Mouse (Mus musculus): ENCODE data around the gene Apba1. TPM values are rescaled to one million over a fixed set of nuclear protein-coding genes. Genes with fewer than 3 reads are reported as not detected.

Gene Apba1
- total RNA-seq, 2 experiments from 2014 or later, result 1.7 to 2.3 TPM

DNA sequence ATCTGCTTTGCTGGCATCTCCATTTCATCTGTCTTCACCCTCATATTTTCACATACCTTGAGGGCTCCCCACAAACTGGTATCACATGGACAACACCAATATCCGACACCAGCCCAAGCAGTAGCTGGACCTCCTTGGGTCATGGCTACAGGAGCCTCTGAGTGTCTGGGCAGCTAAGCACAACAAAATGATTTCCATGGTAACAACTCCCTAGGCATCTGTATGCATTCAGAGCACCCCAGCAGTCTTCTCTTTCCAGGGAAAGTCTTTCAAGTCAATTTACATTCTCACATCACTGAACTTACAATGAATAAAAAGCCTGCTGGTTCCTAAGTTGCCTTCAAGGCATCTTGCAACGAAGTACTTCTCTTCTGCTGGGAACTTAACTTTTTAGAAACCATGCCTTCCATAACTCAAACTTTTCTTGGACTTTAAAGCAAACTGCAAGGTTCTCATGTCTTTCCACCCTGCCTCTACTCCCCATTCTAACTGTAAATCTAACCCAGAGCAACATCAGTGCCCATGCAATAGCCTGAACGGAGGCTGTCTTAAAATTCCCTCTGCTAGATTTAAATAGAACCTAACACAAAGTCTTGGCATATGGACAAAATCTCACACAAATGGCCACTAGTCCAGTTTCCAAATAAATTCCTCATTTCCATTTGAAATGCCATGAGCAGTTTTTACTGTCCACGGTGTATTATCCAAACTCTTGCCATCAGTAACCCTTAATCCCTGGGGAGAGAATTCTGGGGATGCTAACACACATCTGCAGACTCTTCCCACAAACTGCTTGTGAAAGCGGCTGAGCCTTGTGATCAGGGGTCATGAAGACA lies 160.9 kb downstream of the Apba1 start:
- no peak for ATAC-seq (replicated peaks; ENCODE audit: low FRiP score, poor library complexity, severe bottlenecking)

GRCm38 (mm10) chr19:23920220-23920544 lies 161.5 kb downstream of the Apba1 start:
- ATAC-seq (replicated peaks; ENCODE audit: low FRiP score, poor library complexity, severe bottlenecking), result no peak

DNA sequence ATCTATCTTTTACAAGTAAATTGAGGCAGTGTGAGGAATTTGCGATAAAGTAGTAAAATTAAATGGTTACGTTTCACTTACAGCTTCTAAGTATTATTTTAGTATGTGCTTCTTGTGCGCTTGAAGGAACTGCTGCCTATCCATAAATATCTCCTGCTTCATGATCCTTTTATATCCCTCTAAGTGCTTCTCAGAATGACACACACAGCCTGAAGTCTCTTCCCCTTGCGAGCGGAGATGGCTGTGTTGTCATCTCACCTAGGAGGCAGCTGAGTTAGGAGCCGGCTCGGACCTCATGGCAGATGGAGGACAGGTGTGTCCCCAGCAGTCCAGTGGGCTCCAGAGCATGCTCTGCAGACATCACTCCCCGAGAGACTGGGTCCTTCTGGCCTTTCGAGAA lies 163.9 kb downstream of the Apba1 start:
- ATAC-seq (replicated peaks; ENCODE audit: low FRiP score, poor library complexity, severe bottlenecking), result no peak

- ATAC-seq (replicated peaks; ENCODE audit: low FRiP score, poor library complexity, severe bottlenecking), result no peak
Observed at GRCm38 (mm10) chr19:23924057-23924456, 165.4 kb downstream of the Apba1 start.

GRCm38 (mm10) chr19:23924791-23925190 lies 166.1 kb downstream of the Apba1 start:
- no peak for ATAC-seq (replicated peaks; ENCODE audit: low FRiP score, poor library complexity, severe bottlenecking)

DNA sequence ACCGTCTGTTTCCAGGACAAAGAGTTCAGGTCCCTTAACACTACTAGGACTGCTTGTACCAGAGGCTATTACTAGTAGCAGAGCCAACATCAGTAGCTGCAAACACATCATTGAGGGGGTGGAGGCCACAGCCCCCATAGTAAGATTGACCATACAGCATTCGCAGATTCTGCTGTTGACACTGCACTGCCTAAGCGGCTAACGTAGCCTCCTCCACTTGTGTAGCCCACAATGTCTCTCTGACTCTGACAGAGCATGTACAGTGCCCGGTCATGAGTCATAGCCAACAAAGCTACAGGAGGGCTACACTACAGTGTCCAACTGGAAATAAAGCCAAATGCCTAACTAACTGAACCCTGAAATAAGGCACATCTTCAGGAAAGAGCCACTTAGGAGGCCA lies 166.9 kb downstream of the Apba1 start:
- no peak for ATAC-seq (replicated peaks; ENCODE audit: low FRiP score, poor library complexity, severe bottlenecking)

DNA sequence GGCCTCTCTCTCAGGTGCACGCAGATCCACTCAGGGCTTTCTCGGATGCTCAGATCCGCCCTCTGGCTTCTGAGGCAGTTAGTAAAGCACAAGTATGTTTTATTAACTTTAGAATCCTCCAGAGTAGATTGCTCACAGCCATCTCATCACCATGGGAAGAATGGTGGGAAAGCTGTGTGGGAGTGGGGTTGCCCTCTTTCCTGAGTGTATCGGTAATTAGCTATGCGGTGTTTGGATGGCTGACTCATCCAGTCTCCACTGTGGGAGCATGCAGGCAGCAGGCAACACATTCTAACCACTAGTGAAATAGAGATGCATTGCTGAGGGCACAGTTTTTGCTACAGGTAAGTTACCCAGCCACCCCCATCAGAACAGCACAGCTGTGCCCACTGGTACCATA lies 172.1 kb downstream of the Apba1 start:
- ATAC-seq (replicated peaks; ENCODE audit: low FRiP score, poor library complexity, severe bottlenecking), result no peak

GRCm38 (mm10) chr19:23941422-23941949 lies 182.8 kb downstream of the Apba1 start:
- ATAC-seq (replicated peaks; ENCODE audit: low FRiP score, poor library complexity, severe bottlenecking), result no peak

- ATAC-seq (replicated peaks; ENCODE audit: low FRiP score, poor library complexity, severe bottlenecking), result no peak
Observed at GRCm38 (mm10) chr19:23942886-23943285, 184.2 kb downstream of the Apba1 start.

DNA sequence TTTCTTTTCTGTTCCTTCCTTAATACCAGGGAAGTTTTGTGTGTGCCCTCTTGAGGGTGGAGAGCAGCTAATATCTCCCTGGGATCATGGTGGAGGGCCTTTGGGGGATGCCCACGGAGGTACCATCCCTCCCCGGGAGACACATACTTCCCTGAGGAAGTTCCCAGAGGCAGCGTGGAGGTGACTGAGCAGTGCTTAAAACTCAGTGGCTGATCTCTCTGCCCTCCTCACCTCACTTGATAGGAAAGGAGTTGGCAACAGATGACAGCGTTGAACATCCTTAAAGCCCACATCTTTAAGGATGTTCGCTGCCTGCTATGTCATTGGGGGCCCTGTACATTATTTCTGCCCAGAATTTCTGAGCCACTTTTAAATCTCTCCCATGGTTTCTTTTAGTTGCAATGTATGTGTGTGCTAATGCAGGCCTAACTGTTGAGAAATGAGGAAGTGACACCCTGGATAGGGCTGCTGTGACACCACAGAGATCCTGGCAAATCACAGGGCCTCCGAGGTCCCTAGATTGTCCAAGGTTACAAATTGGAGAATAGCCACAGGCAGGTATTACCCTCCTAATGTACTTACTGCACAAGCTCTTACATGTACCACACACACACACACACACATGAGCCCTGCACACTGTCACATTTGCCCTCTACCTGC lies 187.5 kb downstream of the Apba1 start:
- no peak for ATAC-seq (replicated peaks; ENCODE audit: low FRiP score, poor library complexity, severe bottlenecking)

- ATAC-seq (replicated peaks; ENCODE audit: low FRiP score, poor library complexity, severe bottlenecking), result no peak
Observed at GRCm38 (mm10) chr19:23946751-23947150, 188.1 kb downstream of the Apba1 start.

- ATAC-seq (replicated peaks; ENCODE audit: low FRiP score, poor library complexity, severe bottlenecking), result no peak
Observed at GRCm38 (mm10) chr19:23947871-23948270, 189.2 kb downstream of the Apba1 start.

- ATAC-seq (replicated peaks; ENCODE audit: low FRiP score, poor library complexity, severe bottlenecking), result no peak
Observed at GRCm38 (mm10) chr19:23948301-23949000, 189.8 kb downstream of the Apba1 start.

DNA sequence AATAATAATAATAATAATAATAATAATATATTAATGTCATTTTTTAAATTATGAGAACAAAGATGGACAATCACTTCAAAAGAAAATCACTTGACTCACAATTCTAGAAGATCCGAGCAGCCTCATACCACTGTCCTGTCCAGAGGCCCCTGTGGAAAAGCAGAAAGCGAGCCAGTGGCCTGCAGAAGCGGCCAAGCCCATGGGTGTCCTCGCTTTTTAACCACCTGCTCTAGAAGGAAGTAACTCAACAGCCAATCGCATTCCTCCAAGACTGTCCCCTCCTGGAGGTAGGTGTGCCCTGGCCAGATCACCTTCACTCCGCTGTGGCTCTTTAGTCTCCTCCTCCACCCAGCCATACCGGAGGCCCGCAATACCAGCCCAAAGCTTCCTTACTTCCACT lies 196.8 kb downstream of the Apba1 start:
- no peak for ATAC-seq (replicated peaks; ENCODE audit: low FRiP score, poor library complexity, severe bottlenecking)

GRCm38 (mm10) chr19:23956299-23956975 lies 197.8 kb downstream of the Apba1 start:
- ATAC-seq (replicated peaks; ENCODE audit: low FRiP score, poor library complexity, severe bottlenecking), result no peak

- ATAC-seq (replicated peaks; ENCODE audit: low FRiP score, poor library complexity, severe bottlenecking), result no peak
Observed at GRCm38 (mm10) chr19:23957563-23957962, 198.9 kb downstream of the Apba1 start.

- no peak for ATAC-seq (replicated peaks; ENCODE audit: low FRiP score, poor library complexity, severe bottlenecking)
Observed at GRCm38 (mm10) chr19:23958925-23959324, 200.2 kb downstream of the Apba1 start.

DNA sequence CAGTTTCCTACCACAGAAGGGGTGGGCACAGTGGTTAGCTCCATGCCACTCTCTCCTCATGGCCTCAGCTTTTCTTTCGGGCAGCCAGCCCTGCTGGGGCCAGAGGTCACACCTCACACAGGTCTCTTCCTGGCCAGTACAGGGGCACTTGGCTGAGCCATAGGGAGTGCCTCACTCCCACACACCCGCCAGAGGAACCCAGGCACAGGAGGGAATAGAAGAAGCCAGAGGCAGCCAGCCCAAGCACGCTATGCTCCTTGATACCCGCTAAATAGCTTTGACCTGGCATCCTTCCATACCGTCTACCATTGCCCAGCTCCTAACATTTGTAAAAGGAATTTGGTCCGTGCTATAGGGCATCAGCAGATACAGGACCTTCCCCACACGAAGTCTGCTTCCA lies 201.2 kb downstream of the Apba1 start:
- no peak for ATAC-seq (replicated peaks; ENCODE audit: low FRiP score, poor library complexity, severe bottlenecking)

DNA sequence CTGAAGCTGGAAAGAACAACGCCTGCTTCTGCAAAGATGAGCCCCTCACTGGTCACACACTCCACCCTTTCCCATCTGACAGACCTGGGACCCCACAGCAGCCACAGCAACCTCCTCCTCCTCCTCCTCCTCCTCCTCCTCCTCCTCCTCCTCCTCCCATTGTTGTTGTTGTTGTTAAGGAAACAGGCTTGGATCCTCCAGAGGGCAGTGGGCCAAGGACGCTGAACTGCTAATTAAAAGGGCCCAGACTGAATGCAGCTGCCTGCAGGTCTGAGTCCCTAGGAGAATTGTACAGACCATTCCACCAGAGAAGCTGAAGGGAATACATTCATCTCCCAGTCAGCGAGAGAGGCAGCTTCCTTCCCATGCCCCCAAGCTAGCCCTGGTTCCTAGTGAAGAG lies 201.6 kb downstream of the Apba1 start:
- no peak for ATAC-seq (replicated peaks; ENCODE audit: low FRiP score, poor library complexity, severe bottlenecking)

DNA sequence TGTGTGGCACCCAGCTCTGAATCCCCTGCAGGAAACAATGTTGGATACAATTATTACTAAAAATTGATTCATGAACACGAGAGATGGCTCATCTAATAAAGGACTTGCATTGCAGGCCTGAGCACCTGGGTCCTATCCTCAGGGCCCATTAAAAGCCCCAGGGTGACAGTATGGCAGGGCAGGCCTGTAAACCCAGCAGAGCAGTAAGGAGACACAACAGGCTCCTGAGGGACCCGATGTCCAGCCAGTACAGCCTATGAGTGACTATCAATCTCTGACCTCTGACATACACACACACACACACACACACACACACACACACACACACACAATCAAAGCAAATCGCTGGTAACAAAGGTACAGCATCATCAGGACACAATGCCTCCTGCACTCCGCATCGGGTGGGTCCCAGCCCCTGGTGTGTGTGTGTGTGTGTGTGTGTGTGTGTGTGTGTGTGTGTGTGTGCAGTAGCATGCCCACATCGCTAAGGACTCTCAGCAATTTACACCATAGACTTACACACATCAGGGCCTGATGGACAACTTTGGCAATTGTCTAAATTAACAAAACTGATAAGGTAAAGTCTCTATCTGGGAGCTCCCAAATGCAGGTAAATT lies 202.3 kb downstream of the Apba1 start:
- no peak for ATAC-seq (replicated peaks; ENCODE audit: low FRiP score, poor library complexity, severe bottlenecking)

Measured in erythroid progenitor cell, adult 5-6 weeks (primary cell).